Mouse (Mus musculus) bone marrow, adult 2 months (tissue): ENCODE measurements around the gene I0C0044D17Rik.
"Not testable (repeated sequence)": the region's sequence is repeated elsewhere in the genome, so short reads cannot be mapped to it uniquely, and the experiment has no call there.

Experiments used
- CTCF ChIP-seq: fragments of 200-500 bp; IDR thresholded peaks from 2 replicates; pipeline ENCODE4 v1.5.1; 2011; ENCODE audit warnings: low read length, control low read depth; ENCODE audit not compliant: control insufficient read depth, insufficient read depth
- POLR2A ChIP-seq: fragments of 200-500 bp; IDR thresholded peaks from 2 replicates; pipeline ENCODE4 v1.6.1; 2011; ENCODE audit warnings: low read depth, mild to moderate bottlenecking, control low read depth, low read length, borderline replicate concordance; ENCODE audit not compliant: control insufficient read depth

GRCm38 (mm10) chr4:98841251-98841650 is 17.6 kb upstream of the I0C0044D17Rik start:
- not testable (repeated sequence) for TF ChIP-seq CTCF, POLR2A
